Mouse (Mus musculus) heart, embryonic 16.5 days (tissue): ENCODE measurements around the gene Rara. TPM values are rescaled to one million over a fixed set of nuclear protein-coding genes. Genes with fewer than 3 reads are reported as not detected.
"Not testable (repeated sequence)": the region's sequence is repeated elsewhere in the genome, so short reads cannot be mapped to it uniquely, and the experiment has no call there.

Source experiments
- ATAC-seq: fragments of 200-750 bp; cut with Nextera tagmentation; replicated peaks from 2 replicates; pipeline ENCODE4 v1.8.0; 2017; ENCODE audit warnings: moderate number of reproducible peaks; ENCODE audit not compliant: insufficient read depth, low FRiP score; ENCODE audit errors: extremely low read depth
- H3K27ac ChIP-seq: fragments of 300-500 bp; sonication (generic); 2 replicates; pipeline ENCODE4 v1.5.1; 2014; ENCODE audit warnings: mild to moderate bottlenecking, low read length, control low read depth, moderate library complexity
- H3K27me3 ChIP-seq: fragments of 300-500 bp; sonication (generic); 2 replicates; pipeline ENCODE4 v1.6.1; 2014; ENCODE audit warnings: low read length, mixed read lengths; ENCODE audit not compliant: control insufficient read depth, insufficient read depth
- H3K36me3 ChIP-seq: fragments of 300-500 bp; sonication (generic); 2 replicates; pipeline ENCODE4 v1.6.1; 2014; ENCODE audit not compliant: control insufficient read depth, insufficient read depth
- H3K4me1 ChIP-seq: fragments of 300-500 bp; sonication (generic); 2 replicates; pipeline ENCODE4 v1.6.1; 2014; ENCODE audit warnings: low read length, mixed read lengths; ENCODE audit not compliant: control insufficient read depth, insufficient read depth
- H3K4me2 ChIP-seq: fragments of 300-500 bp; sonication (generic); 2 replicates; pipeline ENCODE4 v1.6.1; 2014; ENCODE audit warnings: low read depth, mild to moderate bottlenecking, control low read depth, low read length
- H3K4me3 ChIP-seq: fragments of 300-500 bp; sonication (generic); 2 replicates; pipeline ENCODE4 v1.5.1; 2014; ENCODE audit warnings: mild to moderate bottlenecking, control low read depth, low read length
- H3K9ac ChIP-seq: fragments of 300-500 bp; sonication (generic); 2 replicates; pipeline ENCODE4 v1.6.1; 2014; ENCODE audit warnings: low read length, control low read depth
- H3K9me3 ChIP-seq: fragments of 300-500 bp; sonication (generic); replicated peaks from 2 replicates; pipeline ENCODE4 v1.6.1; 2016; ENCODE audit warnings: low read length; ENCODE audit not compliant: control insufficient read depth
- WGBS: fragments of 180-500 bp; shearing (Covaris S2); extraction: QIAGEN DNeasy Blood & Tissue Kit; methylation state at CpG from one replicate; pipeline ENCODE4 v1.1.7; 2014; 5-methylcytosine and 5-hydroxymethylcytosine counted together
- polyA plus RNA-seq: library from polyadenylated mRNA; unstranded; fragments of >200 nt; fragmentation: Nextera tagmentation; extraction: Ambion mirVana; gene quantifications from 2 replicates; pipeline ENCODE4 v1.2.1, GENCODE M21; 2015

Gene Rara
- polyA plus RNA-seq, 1 experiment from 2014 or later = 28.6 TPM

- Histone ChIP-seq H3K9ac (no peak overlapping the region), H3K36me3 (peaks cover 12% of the 10 kb centered on the region), H3K27ac (peak overlapping the region; percentile 58), H3K4me3 (no peak overlapping the region), H3K9me3 (no peaks in the 10 kb centered on the region), H3K27me3 (no peaks in the 10 kb centered on the region), H3K4me2 (no peak overlapping the region), H3K4me1 (peaks cover 15% of the 10 kb centered on the region)
- 0 out of 2 replicates have a peak, but pooled peaks have one; percentile 24 for ATAC-seq
- 50% methylated on average over 9 of the region's 9 CpGs for WGBS
Observed at GRCm38 (mm10) chr11:98918231-98918630, 9.4 kb upstream of the Rara start.

GRCm38 (mm10) chr11:98919009-98919408, 8.6 kb upstream of the Rara start:
- no peak overlapping the region for H3K4me2 ChIP-seq
- H3K27me3 ChIP-seq = no peaks in the 10 kb centered on the region
- WGBS = 95% methylated on average over 11 of the region's 11 CpGs
- no peak overlapping the region for H3K27ac ChIP-seq
- H3K4me1 ChIP-seq = peaks cover 18% of the 10 kb centered on the region
- peaks cover 10% of the 10 kb centered on the region for H3K36me3 ChIP-seq
- no peak for ATAC-seq
- no peak overlapping the region for H3K9ac ChIP-seq
- no peaks in the 10 kb centered on the region for H3K9me3 ChIP-seq
- H3K4me3 ChIP-seq = no peak overlapping the region

- ATAC-seq, H3K27ac ChIP-seq: not testable (repeated sequence)
- H3K4me1 ChIP-seq = peaks cover 44% of the 10 kb centered on the region
Observed at GRCm38 (mm10) chr11:98921813-98922212, 5.8 kb upstream of the Rara start.

GRCm38 (mm10) chr11:98922307-98922706, 5.3 kb upstream of the Rara start:
- not testable (repeated sequence) for H3K4me2 ChIP-seq, H3K9me3 ChIP-seq, ATAC-seq, H3K4me3 ChIP-seq, H3K9ac ChIP-seq, H3K27me3 ChIP-seq, H3K36me3 ChIP-seq
- H3K4me1 ChIP-seq = peaks cover 44% of the 10 kb centered on the region
- peak overlapping the region; percentile 32 for H3K27ac ChIP-seq
- 51% methylated on average over 10 of the region's 10 CpGs for WGBS

More at GRCm38 (mm10) chr11:98921813-98922212, 5.8 kb upstream of the Rara start:
- H3K9me3 ChIP-seq, H3K9ac ChIP-seq, H3K4me2 ChIP-seq, H3K27me3 ChIP-seq, H3K4me3 ChIP-seq, H3K36me3 ChIP-seq: not testable (repeated sequence)
- 39% methylated on average over 15 of the region's 15 CpGs for WGBS

- Histone ChIP-seq H3K27ac (peak overlapping the region; percentile 40), H3K4me1 (peaks cover 41% of the 10 kb centered on the region)
- not testable (repeated sequence) for H3K27me3 ChIP-seq, H3K9me3 ChIP-seq, H3K36me3 ChIP-seq, H3K4me2 ChIP-seq, H3K4me3 ChIP-seq, H3K9ac ChIP-seq
- peak; percentile 38; the same call in 1 of the 2 replicates for ATAC-seq
- WGBS = 56% methylated on average over 16 of the region's 16 CpGs
Observed at GRCm38 (mm10) chr11:98922851-98923711, 4.5 kb upstream of the Rara start.

- 72% methylated on average over 5 of the region's 5 CpGs for WGBS
- Histone ChIP-seq H3K9ac (no peak overlapping the region; the same call in 1 of the 2 replicates), H3K9me3 (no peaks in the 10 kb centered on the region), H3K4me3 (no peak overlapping the region), H3K36me3 (peaks cover 2% of the 10 kb centered on the region), H3K4me2 (no peak overlapping the region; the same call in 1 of the 2 replicates), H3K27ac (peak overlapping the region; percentile 49; the same call in 1 of the 2 replicates), H3K27me3 (no peaks in the 10 kb centered on the region), H3K4me1 (peaks cover 53% of the 10 kb centered on the region)
- no peak for ATAC-seq
Observed at GRCm38 (mm10) chr11:98924633-98925175, 2.9 kb upstream of the Rara start.

- no peak for ATAC-seq
- peak overlapping the region; percentile 39 for H3K9ac ChIP-seq
- peaks cover 59% of the 10 kb centered on the region for H3K4me1 ChIP-seq
- H3K36me3 ChIP-seq = no peaks in the 10 kb centered on the region
- H3K4me2 ChIP-seq = no peak overlapping the region; the same call in 1 of the 2 replicates
- H3K27ac ChIP-seq = peak overlapping the region; percentile 49; the same call in 1 of the 2 replicates
- WGBS = 27% methylated on average over 10 of the region's 10 CpGs
- H3K4me3 ChIP-seq = no peak overlapping the region
- H3K27me3 ChIP-seq = no peaks in the 10 kb centered on the region
- H3K9me3 ChIP-seq = no peaks in the 10 kb centered on the region
Observed at GRCm38 (mm10) chr11:98925265-98925721, 2.3 kb upstream of the Rara start.

- H3K27me3 ChIP-seq = no peaks in the 10 kb centered on the region
- H3K9ac ChIP-seq = peak overlapping the region; percentile 39
- H3K27ac ChIP-seq = peak overlapping the region; percentile 43
- WGBS = 20% methylated on average over 11 of the region's 12 CpGs
- no peak overlapping the region for H3K4me2 ChIP-seq
- ATAC-seq = no peak
- no peaks in the 10 kb centered on the region for H3K9me3 ChIP-seq
- H3K4me1 ChIP-seq = peaks cover 65% of the 10 kb centered on the region
- H3K4me3 ChIP-seq = no peak overlapping the region
- H3K36me3 ChIP-seq = no peaks in the 10 kb centered on the region
Observed at GRCm38 (mm10) chr11:98925868-98926311, 1.7 kb upstream of the Rara start.

GRCm38 (mm10) chr11:98926553-98926952, 1.1 kb upstream of the Rara start:
- Histone ChIP-seq H3K9me3 (no peaks in the 10 kb centered on the region), H3K36me3 (no peaks in the 10 kb centered on the region), H3K4me1 (peaks cover 72% of the 10 kb centered on the region), H3K9ac (peak overlapping the region; percentile 5), H3K27me3 (no peaks in the 10 kb centered on the region), H3K4me3 (no peak overlapping the region), H3K27ac (peak overlapping the region; percentile 43; the same call in 1 of the 2 replicates), H3K4me2 (no peak overlapping the region)
- 69% methylated on average over 7 of the region's 7 CpGs for WGBS
- no peak for ATAC-seq
